Mouse (Mus musculus): Measurements from ENCODE around the gene Arl4a.

Arl4a gene

GRCm38 (mm10) chr12:40037876-40038463 is at the start of gene Arl4a:
Gene Arl4a, minus strand, starts transcription at chr12:40038025.
- peak; percentile 69 to 80 for DNase-seq (ENCODE audit: low spot score in 2 of 2)

- DNase-seq (ENCODE audit: low spot score in 2 of 2) = peak in 1 of 2 experiments; percentile 9
Measured at GRCm38 (mm10) chr12:40085731-40086322, 48.0 kb upstream of the Arl4a start.

GRCm38 (mm10) chr12:40082453-40083238 is 44.8 kb upstream of the Arl4a start:
- no peak for DNase-seq (ENCODE audit: low spot score in 2 of 2)

DNA sequence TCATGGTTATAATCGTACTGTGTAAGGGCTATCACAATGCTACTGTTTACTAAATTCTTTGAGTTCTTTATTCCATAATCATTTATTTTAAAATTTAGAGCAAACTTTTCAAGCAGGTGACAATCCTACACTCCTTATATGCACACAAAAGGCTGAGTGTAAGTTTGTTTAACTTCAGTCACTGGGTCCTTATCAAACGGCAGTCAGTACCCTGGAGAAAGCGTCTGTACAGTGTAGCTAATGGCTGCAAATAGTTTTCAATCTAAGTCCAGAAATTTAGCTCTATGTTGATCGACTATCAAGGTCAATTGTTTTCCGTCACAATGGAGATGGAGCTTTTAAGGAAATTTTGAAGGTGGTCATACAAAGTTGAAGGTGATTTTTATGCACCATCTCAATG is 44.2 kb upstream of the Arl4a start:
- no peak for DNase-seq (ENCODE audit: low spot score in 2 of 2)

- DNase-seq (ENCODE audit: low spot score in 2 of 2) = no peak
Measured at GRCm38 (mm10) chr12:40073660-40074059, 35.8 kb upstream of the Arl4a start.

GRCm38 (mm10) chr12:40047024-40047423 is 9.2 kb upstream of the Arl4a start:
- no peak for DNase-seq (ENCODE audit: low spot score in 2 of 2)

GRCm38 (mm10) chr12:40043816-40044585 is 6.2 kb upstream of the Arl4a start:
- no peak for DNase-seq (ENCODE audit: low spot score in 2 of 2)

DNA sequence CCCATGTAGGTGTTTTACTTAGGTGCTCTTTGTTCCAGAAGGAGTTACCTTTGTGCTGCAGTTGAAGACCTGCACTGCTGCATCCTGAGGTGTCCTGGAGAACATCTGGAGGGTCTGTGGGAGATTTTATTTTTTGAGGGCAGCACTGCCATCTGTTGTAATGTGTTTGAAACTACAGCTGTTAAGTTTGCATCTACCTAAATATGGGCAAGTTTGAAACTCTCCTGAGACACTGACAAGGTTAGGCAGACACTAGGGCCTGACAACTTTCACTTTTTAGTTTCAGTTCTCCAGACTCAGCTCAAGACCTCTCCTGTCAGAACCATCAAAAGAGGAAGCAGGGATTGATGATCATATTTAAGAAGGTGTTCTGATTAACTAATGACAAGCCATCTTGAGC is 2.2 kb upstream of the Arl4a start:
- DNase-seq (ENCODE audit: low spot score in 2 of 2) = no peak

GRCm38 (mm10) chr12:40037226-40037813 is 505 bp downstream of the Arl4a start:
- DNase-seq (ENCODE audit: low spot score in 2 of 2) = peak; percentile 94 to 98

- DNase-seq (ENCODE audit: low spot score in 2 of 2) = no peak
Measured at GRCm38 (mm10) chr12:40036666-40037065, 1.2 kb downstream of the Arl4a start.

- DNase-seq (ENCODE audit: low spot score in 2 of 2) = no peak
Measured at GRCm38 (mm10) chr12:40035506-40035905, 2.3 kb downstream of the Arl4a start.

DNA sequence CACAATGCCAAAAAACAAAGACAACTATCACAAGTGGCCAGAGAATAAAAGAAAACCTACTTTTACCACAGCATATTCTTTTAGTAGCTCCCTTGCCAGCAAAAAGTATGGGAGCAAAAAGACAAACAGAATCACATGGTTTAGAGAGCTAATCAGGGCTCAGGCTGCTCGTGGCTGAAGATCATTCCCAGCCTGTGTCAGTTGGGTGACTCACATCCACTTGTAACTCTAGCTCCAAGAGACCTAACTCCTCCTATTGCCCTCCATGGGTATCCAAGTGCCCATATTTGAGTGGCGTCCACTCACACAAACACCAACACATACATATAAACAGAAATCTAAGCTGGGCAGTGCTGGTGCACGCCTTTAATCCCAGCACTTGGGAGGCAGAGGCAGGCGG is 8.6 kb downstream of the Arl4a start:
- DNase-seq (ENCODE audit: low spot score in 2 of 2) = no peak

GRCm38 (mm10) chr12:40027846-40028245 is 10.0 kb downstream of the Arl4a start:
- no peak for DNase-seq (ENCODE audit: low spot score in 2 of 2)

- DNase-seq (ENCODE audit: low spot score in 2 of 2) = no peak
Measured at GRCm38 (mm10) chr12:40027444-40027843, 10.4 kb downstream of the Arl4a start.

DNA sequence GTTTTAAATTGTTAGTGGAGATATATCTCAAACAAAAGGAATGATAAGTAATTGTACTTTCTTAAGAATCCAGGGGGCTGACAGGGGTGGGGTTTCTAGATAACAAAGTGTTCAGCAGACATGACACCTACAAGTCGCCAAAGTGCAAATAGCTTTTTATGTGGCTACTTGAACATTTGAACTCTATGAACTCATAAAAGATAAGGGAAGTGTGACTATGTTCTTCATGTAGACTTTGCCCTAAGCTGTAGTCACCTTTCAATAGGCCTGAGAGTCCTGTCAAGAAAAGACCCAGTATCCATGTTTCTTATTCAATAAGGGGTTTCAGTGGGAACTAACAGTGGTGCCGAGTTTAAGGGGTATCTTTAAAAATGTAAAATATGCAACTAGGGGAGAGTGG is 13.9 kb downstream of the Arl4a start:
- DNase-seq (ENCODE audit: low spot score in 2 of 2) = no peak

DNA sequence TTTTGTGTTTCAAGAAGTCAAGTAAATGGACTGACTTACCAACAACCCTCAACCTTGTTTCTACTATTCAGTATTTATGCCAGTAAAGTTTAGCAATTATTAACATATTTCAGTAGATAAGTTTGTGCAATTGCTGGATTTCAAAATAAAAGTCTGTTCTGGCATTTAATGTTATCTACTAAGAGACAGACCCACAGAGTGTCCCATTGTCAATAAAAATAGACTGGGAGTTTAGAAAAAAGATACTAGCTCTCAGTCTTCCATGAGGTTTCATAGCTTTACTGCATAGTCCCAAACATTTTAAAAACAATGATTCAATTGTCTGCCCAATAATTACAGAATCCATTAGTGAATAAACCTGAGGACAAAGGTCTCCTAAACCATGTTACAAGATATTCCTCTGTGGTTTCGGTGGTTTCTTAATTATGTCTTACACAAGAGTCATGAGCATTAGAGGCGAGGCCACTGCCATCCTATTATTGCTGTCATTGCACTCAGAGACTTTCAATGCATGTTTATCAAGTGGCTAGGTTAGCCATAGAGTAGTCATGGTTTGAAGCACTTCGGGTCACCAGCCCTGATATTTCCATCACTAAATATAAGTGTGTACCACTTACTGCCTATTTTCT is 14.7 kb downstream of the Arl4a start:
- no peak for DNase-seq (ENCODE audit: low spot score in 2 of 2)

- DNase-seq (ENCODE audit: low spot score in 2 of 2) = no peak
Measured at GRCm38 (mm10) chr12:40022344-40022743, 15.5 kb downstream of the Arl4a start.

GRCm38 (mm10) chr12:40017955-40018505 is 19.8 kb downstream of the Arl4a start:
- DNase-seq (ENCODE audit: low spot score in 2 of 2) = no peak

DNA sequence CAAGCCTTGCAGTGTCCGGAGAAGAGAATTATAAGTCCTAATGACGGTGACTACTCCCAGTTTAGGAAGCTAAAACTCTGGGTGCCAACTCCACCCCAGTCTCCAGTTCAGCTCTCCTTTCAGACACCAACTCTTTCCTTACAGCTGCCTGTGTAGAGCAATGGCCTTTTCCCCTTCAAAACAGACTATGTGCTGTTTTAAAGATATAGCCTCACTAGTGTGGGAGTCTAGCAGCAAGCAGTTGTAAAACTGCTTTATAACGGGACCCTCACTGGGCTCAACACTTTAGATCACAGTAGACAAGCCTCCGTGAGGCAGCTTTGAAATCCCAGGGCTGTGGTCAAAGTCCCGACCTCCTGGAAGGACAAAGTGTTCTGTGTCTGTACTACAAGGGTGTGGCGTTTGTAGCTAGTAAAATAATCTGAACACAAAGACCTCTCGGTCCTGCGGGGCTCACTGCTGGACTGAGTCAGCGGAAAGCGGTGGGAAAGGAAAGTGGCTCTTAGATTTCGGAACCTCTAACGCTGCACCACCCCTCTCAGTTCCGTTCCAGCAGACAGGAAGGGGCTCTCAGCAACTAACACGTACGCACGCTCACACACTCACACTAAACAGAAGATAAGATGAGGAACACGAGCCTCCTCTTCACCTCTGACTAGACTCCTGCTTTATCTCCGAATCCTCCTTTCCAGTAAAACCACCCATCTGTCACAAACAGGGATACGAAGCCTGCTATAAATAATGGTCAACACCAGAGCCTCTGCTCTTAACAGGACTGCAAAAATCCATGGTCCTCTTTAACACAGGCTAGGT is 21.0 kb downstream of the Arl4a start:
- peak; percentile 6 to 14 for DNase-seq (ENCODE audit: low spot score in 2 of 2)

- no peak for DNase-seq (ENCODE audit: low spot score in 2 of 2)
Measured at GRCm38 (mm10) chr12:40016068-40016467, 21.8 kb downstream of the Arl4a start.

Measured in frontal cortex, postnatal 25 days (tissue).